Mouse (Mus musculus) brain, embryonic 14.5 days (tissue): ENCODE data around the gene Cdkn1c. TPM values are rescaled to one million over a fixed set of nuclear protein-coding genes. Genes with fewer than 3 reads are reported as not detected.

Experiments used
- DNase-seq: peaks from one replicate; pipeline ENCODE4 v3.0.0-alpha.2; 2011; ENCODE audit warnings: low read depth
- CTCF ChIP-seq: fragments of 200-500 bp; IDR thresholded peaks from 2 replicates; pipeline ENCODE4 v1.5.1; 2012; ENCODE audit warnings: inconsistent platforms, mild to moderate bottlenecking, moderate library complexity, borderline replicate concordance; ENCODE audit not compliant: insufficient read depth, insufficient read length; ENCODE audit errors: extremely low read depth
- POLR2A ChIP-seq: fragments of 200-500 bp; IDR thresholded peaks from 2 replicates; pipeline ENCODE4 v1.6.1; 2012; ENCODE audit warnings: mild to moderate bottlenecking, inconsistent platforms, borderline replicate concordance; ENCODE audit not compliant: poor library complexity, insufficient read depth, insufficient read length, severe bottlenecking; ENCODE audit errors: extremely low read depth
- polyA plus RNA-seq: library from polyadenylated mRNA; depleted of rRNA; stranded (reverse); fragments of >200 nt; gene quantifications from 2 replicates; pipeline ENCODE4 v1.2.3, GENCODE M21; 2012; rRNA removed

Gene Cdkn1c
- polyA plus RNA-seq: 174 and 264 TPM in 2 replicates

GRCm38 (mm10) chr7:143460874-143461273, at the start of gene Cdkn1c:
TSS of gene Cdkn1c (minus strand) at chr7:143461050.
- peak; percentile 97 for DNase-seq
- TF ChIP-seq POLR2A (peak; percentile 98), CTCF (no peak)

- no peak for TF ChIP-seq POLR2A
- TF ChIP-seq CTCF: no peak
- no peak for DNase-seq
Measured at GRCm38 (mm10) chr7:143509566-143509965, 48.7 kb upstream of the Cdkn1c start.

- TF ChIP-seq CTCF: peak; percentile 67; the same call in 1 of the 2 replicates
- no peak for TF ChIP-seq POLR2A
- peak; percentile 74 for DNase-seq
Measured at GRCm38 (mm10) chr7:143506675-143507074, 45.8 kb upstream of the Cdkn1c start.

- no peak for DNase-seq
- no peak for TF ChIP-seq POLR2A
- no peak for TF ChIP-seq CTCF
Measured at GRCm38 (mm10) chr7:143506271-143506670, 45.4 kb upstream of the Cdkn1c start.

GRCm38 (mm10) chr7:143505823-143506222, 45.0 kb upstream of the Cdkn1c start:
- TF ChIP-seq CTCF (peak; percentile 67), POLR2A (no peak)
- DNase-seq: peak; percentile 61

- no peak for DNase-seq
- TF ChIP-seq POLR2A: no peak
- no peak for TF ChIP-seq CTCF
Measured at GRCm38 (mm10) chr7:143505411-143505810, 44.6 kb upstream of the Cdkn1c start.

- no peak for DNase-seq
- TF ChIP-seq CTCF: no peak
- TF ChIP-seq POLR2A: no peak
Measured at GRCm38 (mm10) chr7:143503926-143504325, 43.1 kb upstream of the Cdkn1c start.

GRCm38 (mm10) chr7:143502418-143503200, 41.8 kb upstream of the Cdkn1c start, which contains the start of gene Phlda2:
TSS of gene Phlda2 (minus strand) at chr7:143503150.
- DNase-seq: peak; percentile 5
- TF ChIP-seq CTCF (no peak), POLR2A (no peak)

GRCm38 (mm10) chr7:143501643-143502417, 41.0 kb upstream of the Cdkn1c start:
- peak; percentile 68 for DNase-seq
- no peak for TF ChIP-seq CTCF
- TF ChIP-seq POLR2A: no peak

GRCm38 (mm10) chr7:143500912-143501311, 40.1 kb upstream of the Cdkn1c start:
- no peak for DNase-seq
- TF ChIP-seq POLR2A (no peak), CTCF (no peak)

- no peak for DNase-seq
- TF ChIP-seq CTCF (no peak), POLR2A (no peak)
Measured at GRCm38 (mm10) chr7:143498584-143498983, 37.7 kb upstream of the Cdkn1c start.
